In genomic region chr16:38131756-38132155, GRCm38 (mm10) we compare ENCODE assay signal across 8 mouse cellular contexts. TPM values are rescaled to one million over a fixed set of nuclear protein-coding genes. Genes with fewer than 3 reads are reported as not detected.
DNase-seq lines count a peak whose midpoint lies in the region; ATAC-seq and TF ChIP-seq lines count a peak whose summit lies in the region.

No protein-coding gene starts in this region.

- 49% methylated on average over 9 of the region's 9 CpGs for WGBS in intestine, embryonic 16.5 days
- 48% methylated on average over 9 of the region's 9 CpGs for WGBS in intestine, embryonic 15.5 days
- 3% methylated on average over 9 of the region's 9 CpGs for WGBS in bone marrow, adult 2 months
- WGBS in heart, embryonic 16.5 days, result 18% methylated on average over 9 of the region's 9 CpGs
- 12% methylated on average over 9 of the region's 9 CpGs for WGBS in liver, embryonic 13.5 days (ENCODE audit: insufficient replicate concordance)

- H3K27ac ChIP-seq in intestine, embryonic 16.5 days (ENCODE audit: low read length), result peak overlapping the region; percentile 61; the same call in 1 of the 2 replicates
- no peak overlapping the region for H3K27ac ChIP-seq in intestine, embryonic 15.5 days
- H3K27ac ChIP-seq in bone marrow, adult 2 months (ENCODE audit: control insufficient read depth, insufficient read depth, low read depth, low read length, poor library complexity), result no peak overlapping the region; the same call in 1 of the 2 replicates
- peak overlapping the region; percentile 63 for H3K27ac ChIP-seq in heart, embryonic 16.5 days (ENCODE audit: low read length)
- no peak overlapping the region for H3K27ac ChIP-seq in liver, embryonic 13.5 days

- no peak for TF ChIP-seq CTCF in bone marrow, adult 2 months (IDR thresholded peaks at IDR 0.05; ENCODE audit: control insufficient read depth, insufficient read depth, low read length)

- 0 out of 2 replicates have a peak overlapping the region, but pooled peaks have one; percentile 1 for H3K4me2 ChIP-seq in intestine, embryonic 16.5 days (ENCODE audit: low read depth, low read length)
- H3K4me2 ChIP-seq in intestine, embryonic 15.5 days (replicated peaks), result no peak overlapping the region
- peak overlapping the region; percentile 46 for H3K4me2 ChIP-seq in heart, embryonic 16.5 days (ENCODE audit: low read depth, low read length)
- H3K4me2 ChIP-seq in liver, embryonic 13.5 days, result peak overlapping the region; percentile 29

- peak; percentile 39; the same call in 1 of the 2 replicates for ATAC-seq in intestine, embryonic 16.5 days
- ATAC-seq in intestine, embryonic 15.5 days, result no peak
- ATAC-seq in heart, embryonic 16.5 days (replicated peaks; ENCODE audit: extremely low read depth, insufficient read depth, low FRiP score), result peak; percentile 68; the same call in 1 of the 2 replicates
- no peak for ATAC-seq in liver, embryonic 13.5 days (ENCODE audit: low read depth)

- no peak for TF ChIP-seq POLR2A in bone marrow, adult 2 months (IDR thresholded peaks at IDR 0.05; ENCODE audit: borderline replicate concordance, control insufficient read depth, low read depth, low read length)

- DNase-seq in liver, embryonic 13.5 days, result no peak
- peak; percentile 18 for DNase-seq in retina, embryonic 14.5 days (ENCODE audit: low spot score)
- no peak for DNase-seq in cerebellum, adult 9-11 months
- DNase-seq in cerebellum, adult 8-10 months, result no peak

- no peak overlapping the region for H3K4me3 ChIP-seq in intestine, embryonic 16.5 days (ENCODE audit: low read length)
- H3K4me3 ChIP-seq in intestine, embryonic 15.5 days (replicated peaks), result no peak overlapping the region
- H3K4me3 ChIP-seq in bone marrow, adult 2 months (replicated peaks; ENCODE audit: control insufficient read depth, low read depth, low read length), result peak overlapping the region; percentile 61
- peak overlapping the region; percentile 20 for H3K4me3 ChIP-seq in heart, embryonic 16.5 days (ENCODE audit: low read length)
- H3K4me3 ChIP-seq in liver, embryonic 13.5 days (replicated peaks), result peak overlapping the region; percentile 13; the same call in 1 of the 2 replicates

- H3K9me3 ChIP-seq in intestine, embryonic 16.5 days (ENCODE audit: control insufficient read depth, low read length), result no peaks in the 10 kb centered on the region
- H3K9me3 ChIP-seq in intestine, embryonic 15.5 days, result no peaks in the 10 kb centered on the region
- no peaks in the 10 kb centered on the region for H3K9me3 ChIP-seq in heart, embryonic 16.5 days (replicated peaks; ENCODE audit: control insufficient read depth, low read length)
- no peaks in the 10 kb centered on the region for H3K9me3 ChIP-seq in liver, embryonic 13.5 days (replicated peaks)

- H3K4me1 ChIP-seq in intestine, embryonic 16.5 days (ENCODE audit: control insufficient read depth, insufficient read depth, low read length), result peaks cover 30% of the 10 kb centered on the region
- H3K4me1 ChIP-seq in intestine, embryonic 15.5 days (replicated peaks), result peaks cover 9% of the 10 kb centered on the region
- H3K4me1 ChIP-seq in bone marrow, adult 2 months (ENCODE audit: control insufficient read depth, insufficient read depth, low read length), result peaks cover 2% of the 10 kb centered on the region; the same call in 1 of the 2 replicates
- H3K4me1 ChIP-seq in heart, embryonic 16.5 days (ENCODE audit: control insufficient read depth, insufficient read depth, low read length), result peaks cover 41% of the 10 kb centered on the region
- peaks cover 44% of the 10 kb centered on the region for H3K4me1 ChIP-seq in liver, embryonic 13.5 days (replicated peaks)

- no peaks in the 10 kb centered on the region for H3K27me3 ChIP-seq in intestine, embryonic 16.5 days (replicated peaks; ENCODE audit: control insufficient read depth, insufficient read depth, low read length)
- H3K27me3 ChIP-seq in intestine, embryonic 15.5 days (replicated peaks), result no peaks in the 10 kb centered on the region
- no peaks in the 10 kb centered on the region for H3K27me3 ChIP-seq in heart, embryonic 16.5 days (ENCODE audit: control insufficient read depth, insufficient read depth, low read length)
- no peaks in the 10 kb centered on the region for H3K27me3 ChIP-seq in liver, embryonic 13.5 days

- H3K36me3 ChIP-seq in intestine, embryonic 16.5 days (ENCODE audit: control insufficient read depth, insufficient read depth, low read length), result no peaks in the 10 kb centered on the region
- no peaks in the 10 kb centered on the region for H3K36me3 ChIP-seq in intestine, embryonic 15.5 days
- H3K36me3 ChIP-seq in heart, embryonic 16.5 days (ENCODE audit: control insufficient read depth, insufficient read depth), result no peaks in the 10 kb centered on the region
- H3K36me3 ChIP-seq in liver, embryonic 13.5 days, result no peaks in the 10 kb centered on the region

- no peak overlapping the region for H3K9ac ChIP-seq in intestine, embryonic 16.5 days (ENCODE audit: low read depth, low read length)
- H3K9ac ChIP-seq in intestine, embryonic 15.5 days, result no peak overlapping the region
- peak overlapping the region; percentile 49; the same call in 1 of the 2 replicates for H3K9ac ChIP-seq in heart, embryonic 16.5 days (ENCODE audit: low read length)
- H3K9ac ChIP-seq in liver, embryonic 13.5 days, result no peak overlapping the region

RNA-seq across cellular contexts. Expression of gene Gsk3b, which starts 43.0 kb away (rescaled TPM):
- 34.3 and 34.6 TPM in 2 replicates for polyA plus RNA-seq in intestine, embryonic 16.5 days (2015; fragmentation: Nextera tagmentation; extraction: Ambion mirVana)
- 45.6 and 48.4 TPM in 2 replicates for polyA plus RNA-seq in intestine, embryonic 15.5 days (2015; fragmentation: Nextera tagmentation; extraction: Ambion mirVana)
- 9.6 and 10.2 TPM in 2 replicates for polyA plus RNA-seq in bone marrow, adult 2 months (2011; ENCODE audit: insufficient read depth, insufficient read length, low replicate concordance, missing spikeins)
- 33.8 and 37.2 TPM in 2 replicates for polyA plus RNA-seq in heart, embryonic 16.5 days (2015; fragmentation: Nextera tagmentation; extraction: Ambion mirVana)
- 12.8 and 14.3 TPM in 2 replicates for polyA plus RNA-seq in liver, embryonic 13.5 days (2015; fragmentation: Nextera tagmentation; extraction: Ambion mirVana)

Comparison
In these comparisons a context has a peak if more than half of its experiments do, and no peak if none do; other contexts are left out.
1. ATAC-seq: peak in intestine, embryonic 16.5 days (single experiment) and heart, embryonic 16.5 days (single experiment); none in intestine, embryonic 15.5 days (single experiment) and liver, embryonic 13.5 days (single experiment).
2. H3K27ac ChIP-seq: peak in intestine, embryonic 16.5 days (single experiment) and heart, embryonic 16.5 days (single experiment); none in intestine, embryonic 15.5 days (single experiment), bone marrow, adult 2 months (single experiment) and liver, embryonic 13.5 days (single experiment).
3. H3K4me3 ChIP-seq: peak in bone marrow, adult 2 months (single experiment), heart, embryonic 16.5 days (single experiment) and liver, embryonic 13.5 days (single experiment); none in intestine, embryonic 16.5 days (single experiment) and intestine, embryonic 15.5 days (single experiment).